Mouse (Mus musculus): ENCODE measurements around the gene Nkiras2.
A peak's percentile ranks its signal among the peaks of the same experiment; 100 is the strongest.
"Not testable (repeated sequence)": the region's sequence is repeated elsewhere in the genome, so short reads cannot be mapped to it uniquely, and the experiment has no call there.

Nkiras2 gene

GRCm38 (mm10) chr11:100618761-100619484, at the start of gene Nkiras2:
TSS of gene Nkiras2 (plus strand) at chr11:100619244.
- peak; percentile 80 for DNase-seq (ENCODE audit: extremely low spot score)

- no peak for DNase-seq (ENCODE audit: extremely low spot score)
Measured at GRCm38 (mm10) chr11:100569789-100570188, 49.3 kb upstream of the Nkiras2 start.

- peak; percentile 86 for DNase-seq (ENCODE audit: extremely low spot score)
Measured at GRCm38 (mm10) chr11:100570430-100571201, 48.4 kb upstream of the Nkiras2 start.

GRCm38 (mm10) chr11:100571202-100571567, 47.9 kb upstream of the Nkiras2 start:
- no peak for DNase-seq (ENCODE audit: extremely low spot score)

- no peak for DNase-seq (ENCODE audit: extremely low spot score)
Measured at GRCm38 (mm10) chr11:100574188-100574587, 44.9 kb upstream of the Nkiras2 start.

GRCm38 (mm10) chr11:100574708-100575483, 44.1 kb upstream of the Nkiras2 start, which contains the start of gene Cnp:
TSS of gene Cnp (plus strand) at chr11:100574904.
- peak; percentile 75 for DNase-seq (ENCODE audit: extremely low spot score)

GRCm38 (mm10) chr11:100575484-100575855, 43.6 kb upstream of the Nkiras2 start:
- DNase-seq (ENCODE audit: extremely low spot score) = no peak

GRCm38 (mm10) chr11:100576256-100576655, 42.8 kb upstream of the Nkiras2 start:
- no peak for DNase-seq (ENCODE audit: extremely low spot score)

- DNase-seq (ENCODE audit: extremely low spot score) = no peak
Measured at GRCm38 (mm10) chr11:100577852-100578599, 41.0 kb upstream of the Nkiras2 start.

GRCm38 (mm10) chr11:100579116-100579799, 39.8 kb upstream of the Nkiras2 start:
- no peak for DNase-seq (ENCODE audit: extremely low spot score)

- no peak for DNase-seq (ENCODE audit: extremely low spot score)
Measured at GRCm38 (mm10) chr11:100580275-100580674, 38.8 kb upstream of the Nkiras2 start.

- no peak for DNase-seq (ENCODE audit: extremely low spot score)
Measured at GRCm38 (mm10) chr11:100581756-100582155, 37.3 kb upstream of the Nkiras2 start.

GRCm38 (mm10) chr11:100582413-100582812, 36.6 kb upstream of the Nkiras2 start:
- DNase-seq (ENCODE audit: extremely low spot score) = not testable (repeated sequence)

- DNase-seq (ENCODE audit: extremely low spot score) = no peak
Measured at GRCm38 (mm10) chr11:100582836-100583235, 36.2 kb upstream of the Nkiras2 start.

GRCm38 (mm10) chr11:100584561-100584961, 34.5 kb upstream of the Nkiras2 start:
- no peak for DNase-seq (ENCODE audit: extremely low spot score)

GRCm38 (mm10) chr11:100585148-100585547, 33.9 kb upstream of the Nkiras2 start:
- DNase-seq (ENCODE audit: extremely low spot score) = no peak

GRCm38 (mm10) chr11:100588462-100588861, 30.6 kb upstream of the Nkiras2 start:
- no peak for DNase-seq (ENCODE audit: extremely low spot score)

- DNase-seq (ENCODE audit: extremely low spot score) = no peak
Measured at GRCm38 (mm10) chr11:100592346-100593046, 26.5 kb upstream of the Nkiras2 start.

- no peak for DNase-seq (ENCODE audit: extremely low spot score)
Measured at GRCm38 (mm10) chr11:100594608-100595007, 24.4 kb upstream of the Nkiras2 start.

- no peak for DNase-seq (ENCODE audit: extremely low spot score)
Measured at GRCm38 (mm10) chr11:100595533-100595932, 23.5 kb upstream of the Nkiras2 start.

Data from embryo, embryonic 9.5 days (tissue).